Mouse (Mus musculus) brain, embryonic 14.5 days (tissue): ENCODE measurements around the gene Gm21060.
"Not testable (repeated sequence)": the region's sequence is repeated elsewhere in the genome, so short reads cannot be mapped to it uniquely, and the experiment has no call there.

Experiments
- CTCF ChIP-seq: fragments of 200-500 bp; IDR thresholded peaks from 2 replicates; pipeline ENCODE4 v1.5.1; 2012; ENCODE audit warnings: inconsistent platforms, mild to moderate bottlenecking, moderate library complexity, borderline replicate concordance; ENCODE audit not compliant: insufficient read depth, insufficient read length; ENCODE audit errors: extremely low read depth
- POLR2A ChIP-seq: fragments of 200-500 bp; IDR thresholded peaks from 2 replicates; pipeline ENCODE4 v1.6.1; 2012; ENCODE audit warnings: mild to moderate bottlenecking, inconsistent platforms, borderline replicate concordance; ENCODE audit not compliant: poor library complexity, insufficient read depth, insufficient read length, severe bottlenecking; ENCODE audit errors: extremely low read depth

GRCm38 (mm10) chr19:61247334-61247733, 49.5 kb downstream of the Gm21060 start:
- not testable (repeated sequence) for TF ChIP-seq POLR2A, CTCF
